Mouse (Mus musculus): ENCODE results near the gene Aup1. TPM values are rescaled to one million over a fixed set of nuclear protein-coding genes. Genes with fewer than 3 reads are reported as not detected.

Aup1 gene
- 100 to 1,000 TPM in 3 of 4 experiments, 10 to 100 TPM in 1; 98.7 to 123 (median 111) TPM for total RNA-seq (2022)

DNA sequence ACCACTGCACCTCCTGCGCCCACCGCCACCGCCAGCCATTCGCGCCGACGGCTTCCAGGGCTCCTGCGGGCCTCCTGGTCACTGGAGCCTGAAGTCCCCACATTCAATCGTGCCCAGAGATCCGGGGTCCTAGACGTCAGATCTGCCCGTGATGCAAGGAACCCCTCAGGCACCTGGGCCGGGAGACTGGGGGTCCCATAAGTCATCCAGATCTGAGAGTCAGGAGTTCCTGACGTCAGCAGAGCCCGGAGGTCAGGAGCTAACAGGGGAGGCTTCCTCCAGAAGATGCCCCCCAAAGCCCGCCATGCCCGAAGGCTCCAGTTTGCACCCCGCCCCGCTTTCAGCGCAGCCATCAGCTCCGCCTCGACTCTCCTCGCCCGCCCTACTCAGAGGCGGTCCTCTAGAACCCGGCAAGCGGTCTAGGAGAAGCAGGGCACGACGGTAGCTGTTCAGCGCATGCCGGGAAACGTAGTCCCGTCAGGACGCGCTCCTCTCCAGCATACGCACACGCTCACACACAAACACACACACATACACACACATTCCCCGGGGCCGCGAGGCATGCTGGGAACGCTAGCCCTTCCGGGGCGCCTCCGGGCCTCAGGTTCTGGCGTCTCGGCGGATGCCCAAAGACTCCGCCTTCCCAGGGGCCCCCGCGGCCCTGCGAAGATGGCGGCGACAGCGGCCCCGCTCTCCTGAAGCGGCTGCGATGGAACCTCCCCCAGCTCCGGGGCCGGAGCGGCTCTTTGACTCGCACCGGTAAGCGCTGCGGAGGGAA is at the start of gene Aup1:
Gene Aup1, plus strand, starts transcription at position 448 of the 778 bp plus-strand sequence.
- peak; percentile 92 to 98 for DNase-seq (ENCODE audit: low spot score in 2 of 2)

DNA sequence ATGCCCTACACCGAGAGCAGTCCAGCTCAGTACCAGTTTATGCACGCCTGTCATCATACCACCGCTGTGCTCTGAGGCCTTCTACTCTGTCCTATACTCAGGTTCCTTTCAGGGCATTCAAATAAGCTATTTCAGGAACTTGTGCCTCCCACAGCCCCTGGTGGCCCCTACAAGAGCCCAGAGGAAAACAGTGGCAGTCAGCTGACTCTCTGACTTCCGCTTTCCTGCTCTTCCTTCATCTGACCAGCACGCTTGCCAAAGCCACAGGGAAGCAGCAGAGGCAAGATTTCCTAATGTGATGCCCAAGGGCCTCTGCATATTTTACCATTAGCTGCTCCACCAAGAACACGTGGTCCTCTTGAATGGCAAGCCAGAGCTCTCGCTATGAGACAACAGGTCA is 49.4 kb upstream of the Aup1 start:
- no peak for DNase-seq (ENCODE audit: low spot score in 2 of 2)

DNA sequence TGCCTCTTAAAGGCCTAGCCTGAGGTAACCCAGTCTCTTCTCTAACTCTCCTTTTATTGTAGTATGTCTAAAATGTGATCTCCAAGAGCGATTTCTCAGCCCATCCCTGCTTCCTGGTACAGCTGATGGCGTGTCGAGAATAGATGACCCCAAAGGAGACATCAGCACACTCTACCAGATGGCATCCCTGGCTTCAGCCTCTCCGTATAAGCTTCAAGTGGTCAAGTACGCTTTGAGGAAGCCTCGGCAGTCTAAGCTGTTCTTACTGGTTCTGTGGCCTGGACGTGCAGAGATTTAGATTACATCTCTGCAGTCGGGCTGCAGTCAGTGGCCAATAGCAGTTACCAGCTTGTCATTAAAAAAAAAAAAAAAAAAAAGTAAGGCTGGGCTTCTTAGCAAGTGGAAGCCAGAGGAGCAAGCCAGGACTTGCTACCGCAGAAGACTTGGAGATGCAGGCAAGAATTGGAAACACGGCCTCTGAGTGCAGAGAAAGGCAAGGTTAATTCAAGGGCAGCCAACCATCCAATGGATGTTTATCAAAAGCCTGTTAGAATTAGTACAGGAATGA is 48.8 kb upstream of the Aup1 start:
- DNase-seq (ENCODE audit: low spot score in 2 of 2): no peak

DNA sequence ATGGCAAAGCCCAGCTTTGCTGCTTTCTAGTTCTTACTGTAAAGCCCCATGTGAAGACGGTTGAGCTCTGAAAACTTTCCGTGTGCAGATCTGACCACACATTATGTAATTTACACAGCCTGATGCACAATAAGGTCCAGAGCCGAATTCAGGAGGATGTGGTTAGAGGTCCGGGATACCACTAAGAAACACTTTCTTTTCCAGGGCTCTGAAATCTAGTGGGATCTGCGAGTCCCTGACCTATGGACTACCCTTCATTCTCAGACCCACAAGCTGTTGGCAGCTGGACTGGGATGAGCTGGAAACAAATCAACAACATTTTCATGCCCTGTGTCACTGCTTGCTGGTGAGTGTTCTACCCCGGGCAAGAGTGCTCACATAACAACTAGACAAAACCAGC is 48.2 kb upstream of the Aup1 start:
- DNase-seq (ENCODE audit: low spot score in 2 of 2): no peak

DNA sequence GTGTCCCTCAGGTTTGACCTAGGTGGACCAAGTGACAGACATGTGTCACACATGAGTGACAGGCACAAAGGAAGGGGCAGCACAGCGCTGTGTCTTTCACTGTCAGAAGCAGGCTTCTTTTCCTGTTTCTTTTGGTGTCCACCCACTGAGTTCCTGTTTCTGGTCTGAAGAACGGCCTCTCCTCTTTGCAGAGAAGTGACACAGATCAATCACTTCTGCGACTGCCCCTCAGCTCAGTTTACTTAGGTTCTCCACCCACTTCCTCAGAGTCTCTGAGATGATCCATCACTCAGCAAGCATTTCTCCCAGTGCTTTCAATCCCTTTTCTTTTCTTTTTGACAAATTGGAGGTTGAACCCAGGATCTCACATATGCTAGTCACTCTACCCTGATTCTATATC is 45.7 kb upstream of the Aup1 start:
- DNase-seq (ENCODE audit: low spot score in 2 of 2): no peak

DNA sequence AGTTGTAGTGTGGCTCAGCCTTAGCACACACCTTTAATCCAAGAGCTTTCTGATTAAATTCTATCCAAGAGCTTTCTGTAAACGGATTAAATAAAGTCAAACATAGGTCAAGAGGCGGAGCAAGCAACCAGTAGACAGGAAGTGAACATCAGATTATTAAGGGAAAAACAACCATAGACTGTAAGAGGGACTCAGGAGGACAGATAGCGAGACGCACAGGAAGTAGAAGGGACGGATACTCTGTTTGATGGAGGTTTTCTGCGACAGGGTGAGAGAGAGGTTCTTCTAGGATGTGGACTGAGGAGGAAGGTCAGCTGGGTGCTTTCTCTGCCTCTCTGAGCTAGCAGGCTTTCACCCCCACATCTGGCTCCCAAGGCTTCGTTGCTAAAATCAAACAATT is 44.3 kb upstream of the Aup1 start:
- no peak for DNase-seq (ENCODE audit: low spot score in 2 of 2)

DNA sequence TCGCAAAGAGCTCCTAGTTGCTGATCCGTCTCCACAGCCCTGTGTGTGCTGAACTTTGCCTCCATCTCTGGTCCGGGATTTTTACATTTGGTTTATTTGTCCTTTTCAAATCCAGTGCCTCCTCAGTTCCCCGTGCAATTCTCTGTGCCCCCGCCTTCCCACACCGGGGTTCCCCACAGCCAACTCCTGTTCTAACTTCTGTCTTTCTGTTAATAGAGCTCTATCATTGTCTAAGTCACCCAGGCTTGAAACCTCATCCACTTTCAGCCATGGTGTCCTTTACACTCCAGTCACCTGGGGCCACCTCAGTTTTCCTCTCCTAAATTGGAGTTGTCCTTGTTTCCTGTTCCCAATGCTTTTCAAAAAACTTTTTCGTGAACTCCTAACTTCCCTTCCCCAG is 43.1 kb upstream of the Aup1 start:
- DNase-seq (ENCODE audit: low spot score in 2 of 2): no peak

DNA sequence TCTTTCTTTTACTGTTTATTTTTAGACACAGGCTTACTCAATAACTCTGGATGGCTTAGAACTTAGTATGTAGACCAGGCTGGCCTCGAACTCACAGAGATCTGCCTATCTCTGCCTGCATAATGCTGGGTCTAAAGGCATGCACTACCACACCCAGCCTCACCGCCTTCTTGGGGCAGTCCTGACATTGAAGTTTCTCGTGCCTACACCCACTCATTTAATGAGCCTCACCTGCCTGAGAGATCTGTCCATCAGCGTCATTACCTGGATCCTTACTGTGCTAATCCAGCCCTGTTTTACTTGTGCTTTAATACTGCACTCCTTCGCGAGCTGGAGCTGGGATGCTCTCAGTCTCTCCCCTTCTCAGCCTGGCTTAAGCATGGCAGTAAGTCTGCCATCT is 42.6 kb upstream of the Aup1 start:
- DNase-seq (ENCODE audit: low spot score in 2 of 2): no peak

DNA sequence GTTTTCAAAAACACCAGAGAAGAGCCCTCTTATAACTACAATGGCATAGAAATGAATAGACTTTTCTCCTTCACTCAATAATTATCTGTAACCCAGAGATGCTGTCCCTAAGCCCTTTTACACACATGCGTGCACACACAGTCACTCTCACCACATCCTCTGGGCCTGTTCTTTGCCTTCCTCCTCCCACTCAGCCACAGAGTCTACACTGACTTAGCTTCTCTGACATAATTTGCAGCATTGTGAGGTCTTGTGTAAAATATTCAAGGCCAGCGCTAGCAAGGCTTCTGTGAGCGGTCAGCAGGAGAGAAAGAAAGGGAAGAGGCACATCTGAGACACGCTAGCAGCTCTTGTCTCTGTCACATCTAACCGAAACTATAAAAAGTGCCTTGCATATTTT is 40.9 kb upstream of the Aup1 start:
- no peak for DNase-seq (ENCODE audit: low spot score in 2 of 2)

DNA sequence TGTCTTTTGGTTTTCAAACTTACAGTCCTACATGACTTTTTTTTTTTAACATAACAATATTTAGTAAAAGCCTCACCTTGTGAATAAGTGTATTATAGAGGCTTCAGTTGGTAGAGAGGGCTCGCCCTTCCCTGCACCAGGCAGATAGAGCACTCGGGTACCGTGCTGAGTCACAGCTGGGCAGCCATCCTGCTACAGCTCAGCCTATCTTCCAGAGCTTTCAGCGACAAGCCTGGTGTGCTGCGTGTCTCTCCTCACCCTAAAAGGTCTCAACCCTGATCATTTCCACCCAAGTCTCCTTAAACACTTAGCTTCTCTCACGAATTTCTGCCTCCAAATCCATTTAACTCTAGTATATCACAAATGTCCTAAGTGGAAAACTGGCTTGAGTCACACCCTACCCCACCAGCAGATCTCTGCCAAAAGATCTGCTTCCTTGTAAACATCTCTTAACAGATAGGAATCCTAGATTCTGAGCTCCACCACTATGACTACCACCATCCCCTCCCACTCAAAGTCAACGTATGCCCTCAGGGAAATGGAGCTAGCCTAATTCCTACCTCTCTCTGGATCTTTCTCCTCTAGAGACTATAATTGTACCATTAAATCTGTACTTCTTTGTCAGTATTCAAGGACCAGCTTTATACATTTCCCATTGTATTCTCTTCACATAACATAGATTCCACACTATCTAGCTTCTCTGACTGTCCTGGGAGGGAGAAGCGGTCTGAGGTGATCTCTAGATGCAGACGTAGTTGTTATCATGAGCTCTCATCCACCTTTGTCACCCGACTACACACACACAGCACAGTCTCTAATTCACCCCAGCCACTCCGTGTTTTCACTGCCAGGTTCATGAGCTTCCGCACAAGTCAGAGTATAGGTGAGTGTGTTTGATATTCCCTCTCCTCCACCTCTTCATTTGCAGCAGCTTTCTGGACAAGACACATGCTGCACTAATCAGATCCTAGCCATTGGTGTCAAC is 39.5 kb upstream of the Aup1 start:
- DNase-seq (ENCODE audit: low spot score in 2 of 2): no peak

DNA sequence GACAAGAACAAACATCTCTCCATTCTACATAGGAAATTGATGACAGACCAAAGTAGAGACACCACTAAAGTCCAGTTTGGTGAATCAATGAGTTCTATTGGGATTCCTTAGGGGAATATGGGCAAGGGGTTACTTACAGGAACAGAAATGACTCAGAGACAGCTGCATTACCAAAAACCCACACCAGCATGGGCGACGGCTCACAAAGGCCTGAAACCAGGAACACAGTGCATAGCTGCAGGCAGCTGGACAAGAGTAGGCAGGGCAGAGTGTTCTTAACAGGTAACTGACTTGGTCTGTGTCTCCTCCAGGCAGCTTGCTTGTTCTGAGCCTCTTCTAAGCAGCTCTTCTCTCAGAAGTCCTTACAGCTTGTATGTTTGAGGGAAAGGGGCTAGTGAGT is 38.6 kb upstream of the Aup1 start:
- no peak for DNase-seq (ENCODE audit: low spot score in 2 of 2)

DNA sequence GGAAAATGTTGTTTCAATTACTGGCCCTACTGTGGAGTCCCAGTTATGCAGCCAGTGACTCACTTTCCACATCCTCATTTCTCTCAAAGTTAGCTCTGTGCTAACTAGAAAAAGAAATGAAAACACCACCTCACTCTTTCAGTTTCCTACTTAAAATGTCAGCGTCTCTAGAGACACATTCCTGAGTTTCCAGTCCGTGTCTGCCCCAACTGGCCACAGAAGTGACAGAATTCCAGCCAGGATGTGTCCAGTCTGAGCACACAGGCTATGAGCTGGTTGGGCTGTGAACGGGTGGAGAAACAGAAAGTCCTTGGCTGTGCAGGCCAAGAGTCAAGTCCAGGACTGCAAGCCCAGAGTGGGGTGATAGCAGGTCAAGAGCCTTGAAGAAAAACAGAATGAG is 37.1 kb upstream of the Aup1 start:
- DNase-seq (ENCODE audit: low spot score in 2 of 2): no peak

DNA sequence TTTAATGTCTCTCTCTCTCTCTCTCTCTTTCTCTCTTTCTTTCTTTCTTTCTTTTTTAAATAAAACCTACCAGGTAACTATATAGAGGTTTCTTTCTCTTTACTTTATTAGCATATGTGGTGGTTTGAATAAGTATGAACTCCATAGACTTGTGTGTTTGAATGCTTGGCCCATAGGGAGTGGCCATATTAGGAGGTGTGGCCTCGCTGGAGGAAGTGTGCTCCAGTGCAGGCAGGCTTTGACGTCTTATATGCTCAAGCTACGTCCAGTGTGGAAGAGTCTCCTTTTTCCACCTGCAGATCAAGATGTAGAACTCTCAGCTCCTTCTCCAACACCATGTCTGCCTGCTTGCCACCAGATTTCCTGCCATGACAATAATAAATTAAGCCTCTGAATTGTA is 35.3 kb upstream of the Aup1 start:
- DNase-seq (ENCODE audit: low spot score in 2 of 2): no peak

DNA sequence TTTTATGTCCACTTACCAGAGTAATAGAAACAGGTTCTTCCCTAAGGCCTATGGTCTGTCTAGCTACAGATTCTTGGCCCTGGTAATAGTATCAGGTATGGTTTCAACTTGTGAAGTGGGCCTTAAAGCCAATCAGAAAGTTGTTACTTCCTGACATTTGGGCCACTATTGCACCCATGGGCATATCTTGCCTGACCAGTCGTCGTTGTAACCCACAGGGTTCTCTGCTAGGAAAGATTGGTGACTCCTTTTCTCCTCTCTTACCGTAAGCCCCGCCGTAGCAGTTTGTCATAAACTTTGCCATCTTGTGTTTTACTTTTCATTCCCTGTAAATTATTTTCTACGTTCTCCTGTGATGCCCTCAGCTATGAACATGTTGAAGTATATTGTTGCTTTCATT is 34.2 kb upstream of the Aup1 start:
- no peak for DNase-seq (ENCODE audit: low spot score in 2 of 2)

DNA sequence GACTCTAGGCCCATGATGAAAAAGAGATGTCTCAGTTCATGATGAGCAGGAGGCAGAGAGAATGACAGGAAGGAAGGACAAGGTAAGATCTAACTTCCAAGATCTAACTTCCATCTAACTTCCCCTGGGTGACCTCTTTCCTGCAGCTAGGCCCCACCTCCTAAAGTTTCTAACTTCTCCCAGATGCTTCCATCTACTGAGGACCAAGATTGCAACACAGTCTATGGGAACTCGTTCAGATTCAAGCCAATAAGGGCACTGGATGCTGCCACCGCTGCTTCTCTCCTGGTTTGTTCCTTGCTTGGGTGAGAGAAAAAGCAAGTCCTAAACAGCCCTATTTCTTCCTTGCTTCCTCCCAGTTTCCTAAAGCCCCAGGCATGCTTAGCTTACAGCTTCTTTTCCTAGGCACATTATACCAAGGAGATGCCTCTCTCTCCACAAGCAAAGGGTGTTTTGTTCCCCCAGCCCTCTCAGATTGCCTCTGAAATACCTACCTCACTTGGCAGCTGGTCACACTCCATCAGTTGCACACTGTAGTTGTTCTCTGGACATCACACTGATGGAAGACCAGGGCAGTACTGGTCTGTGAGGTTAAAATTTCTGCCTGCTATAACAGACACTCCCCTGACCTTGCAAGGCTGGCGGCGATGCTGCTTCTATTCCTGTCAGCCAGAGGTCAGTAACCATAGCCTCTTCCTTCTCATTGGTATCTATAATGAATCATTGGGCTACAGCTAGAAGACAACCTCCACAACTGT is 33.3 kb upstream of the Aup1 start:
- no peak for DNase-seq (ENCODE audit: low spot score in 2 of 2)

DNA sequence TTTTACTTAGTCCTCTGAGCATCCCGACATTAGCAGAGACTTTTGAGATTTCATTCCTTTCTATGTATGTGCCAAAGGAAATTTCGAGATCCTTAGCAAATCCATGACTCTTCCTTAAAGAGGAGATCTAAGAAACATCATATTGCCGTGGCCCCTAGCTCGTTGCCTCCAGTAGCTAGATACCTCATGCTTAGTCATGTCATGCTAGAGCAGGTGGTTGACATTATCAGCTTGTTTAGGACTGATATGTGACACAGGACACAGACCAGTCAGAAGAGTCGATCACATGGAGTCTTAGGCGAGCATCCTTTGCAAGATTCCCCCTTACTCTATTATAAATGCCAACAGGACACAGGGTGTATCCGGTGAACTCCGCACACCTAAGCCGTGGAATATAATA is 31.3 kb upstream of the Aup1 start:
- no peak for DNase-seq (ENCODE audit: low spot score in 2 of 2)

DNA sequence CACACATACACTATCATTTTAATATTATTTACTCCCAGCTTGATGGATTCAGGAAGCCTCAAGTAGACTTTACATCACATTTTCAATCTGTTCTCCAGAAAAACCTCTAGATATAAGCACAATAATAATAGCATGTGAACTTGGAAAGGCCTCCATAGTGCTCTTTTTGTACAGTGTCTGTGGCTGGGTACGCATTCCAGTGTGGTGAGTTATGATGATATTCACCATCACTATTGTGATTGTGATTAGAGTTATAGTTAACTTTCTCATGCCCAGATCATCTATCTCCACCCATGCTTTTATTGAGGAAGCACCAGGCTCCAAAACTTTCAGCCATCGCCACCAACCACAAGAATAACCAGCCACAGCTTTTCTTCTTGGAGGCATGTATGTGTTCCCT is 30.5 kb upstream of the Aup1 start:
- no peak for DNase-seq (ENCODE audit: low spot score in 2 of 2)

DNA sequence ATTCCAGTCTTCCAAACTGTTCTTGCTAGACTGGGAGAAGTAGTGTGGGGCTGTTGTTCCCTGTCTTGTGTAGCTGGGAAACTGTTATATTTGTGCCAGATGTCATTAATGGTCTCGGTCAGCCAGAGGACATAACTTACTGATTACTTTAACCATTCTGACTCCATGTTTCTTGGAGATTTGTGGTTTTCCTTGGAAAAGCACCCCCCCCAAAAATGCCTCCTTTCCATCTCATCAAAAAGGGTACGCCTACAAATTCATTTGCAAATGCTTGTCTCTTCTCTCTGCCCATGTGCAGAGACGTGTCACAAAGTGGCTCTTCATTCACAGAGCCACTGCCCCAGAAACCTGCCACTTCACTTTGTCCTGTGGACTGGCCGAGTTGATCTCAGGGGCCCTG is 29.9 kb upstream of the Aup1 start:
- DNase-seq (ENCODE audit: low spot score in 2 of 2): no peak

DNA sequence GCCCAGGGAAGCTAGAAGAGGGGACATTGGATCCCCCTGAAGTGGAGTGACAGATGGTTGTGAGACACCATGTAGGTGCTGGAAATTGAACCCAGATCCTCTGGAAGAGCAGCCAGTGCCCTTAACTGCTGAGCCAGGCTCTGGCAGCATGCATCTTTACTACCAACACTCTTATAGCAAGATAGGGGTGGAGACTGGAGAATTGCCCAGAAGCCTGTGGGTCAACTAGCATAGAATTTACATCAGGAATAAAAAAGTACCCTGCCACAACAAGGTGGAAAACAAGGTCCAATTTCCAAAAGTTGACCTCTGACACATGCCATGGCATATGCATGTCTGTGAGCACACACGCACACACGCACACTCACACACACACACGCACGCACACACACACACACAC is 29.1 kb upstream of the Aup1 start:
- no peak for DNase-seq (ENCODE audit: low spot score in 2 of 2)

DNA sequence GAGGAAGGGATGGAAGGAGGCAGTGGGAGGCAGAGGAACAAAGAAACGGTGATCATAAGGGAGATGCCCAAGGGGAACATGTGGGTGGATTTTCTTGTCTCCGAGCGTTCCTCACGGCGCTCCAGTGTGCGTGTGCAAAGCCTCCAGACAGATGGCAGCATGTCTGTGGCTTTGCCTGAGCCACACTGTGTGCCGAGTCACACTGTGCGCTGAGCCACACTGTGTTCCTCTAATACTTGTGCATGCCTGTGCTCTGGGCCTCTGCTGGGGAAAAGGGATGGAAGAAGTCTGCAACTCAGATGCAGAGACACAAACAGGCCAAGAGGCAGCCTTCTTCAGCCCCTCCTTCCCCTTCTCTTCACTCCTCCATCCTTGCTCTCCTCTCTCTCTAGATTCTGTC is 27.0 kb upstream of the Aup1 start:
- no peak for DNase-seq (ENCODE audit: low spot score in 2 of 2)

DNA sequence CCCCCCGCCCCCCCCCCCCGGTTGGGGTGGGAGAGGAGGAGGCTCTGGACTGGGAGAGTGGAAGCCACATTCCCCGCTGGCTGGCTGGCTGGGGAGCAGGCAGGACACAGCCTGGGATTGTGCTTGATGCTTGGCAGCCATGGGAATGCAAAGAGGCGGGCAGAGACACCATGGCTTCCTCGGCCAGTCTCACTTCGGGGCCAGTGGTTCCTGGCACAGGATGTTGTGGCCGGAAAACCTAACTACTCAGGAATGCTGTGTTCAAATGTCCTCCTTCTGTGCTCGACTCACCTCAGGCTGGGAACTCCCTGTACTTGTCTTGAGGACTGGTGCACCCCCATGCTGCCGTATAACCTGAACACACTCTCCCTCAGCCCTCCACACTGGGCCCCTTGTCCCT is 26.6 kb upstream of the Aup1 start:
- no peak for DNase-seq (ENCODE audit: low spot score in 2 of 2)

DNA sequence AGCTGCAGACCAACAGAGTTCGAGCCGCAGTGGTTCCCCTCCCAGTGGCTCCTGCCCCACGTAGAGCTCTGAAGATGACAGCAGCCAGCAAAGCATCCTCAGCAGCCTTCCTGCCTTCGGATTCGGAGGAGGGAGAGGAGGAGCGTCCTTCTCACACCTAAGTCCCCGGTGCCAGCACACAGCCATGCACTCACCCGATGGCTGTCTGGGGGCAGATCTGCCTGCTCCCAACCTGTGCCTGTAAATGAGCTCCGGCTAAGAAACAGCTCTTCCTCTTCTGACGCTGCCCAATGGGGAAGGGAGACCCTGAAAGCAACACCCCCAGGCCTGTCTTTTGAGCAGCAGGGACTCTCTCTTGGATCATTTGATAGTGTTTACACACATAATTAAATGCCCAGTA is 24.5 kb upstream of the Aup1 start:
- no peak for DNase-seq (ENCODE audit: low spot score in 2 of 2)

Measured in left cerebral cortex, adult 8-10 months (tissue).